Mouse (Mus musculus) E14TG2a.4 (cell line): ENCODE results near the gene Abca2.

Source experiments
- CTCF ChIP-seq: conservative IDR thresholded peaks from 2 replicates; pipeline ENCODE4 v1.5.1; 2014; ENCODE audit warnings: low read length
- NANOG ChIP-seq: IDR thresholded peaks from 2 replicates; pipeline ENCODE4 v1.6.1; 2014; ENCODE audit warnings: borderline replicate concordance, low read length, mixed read lengths

DNA sequence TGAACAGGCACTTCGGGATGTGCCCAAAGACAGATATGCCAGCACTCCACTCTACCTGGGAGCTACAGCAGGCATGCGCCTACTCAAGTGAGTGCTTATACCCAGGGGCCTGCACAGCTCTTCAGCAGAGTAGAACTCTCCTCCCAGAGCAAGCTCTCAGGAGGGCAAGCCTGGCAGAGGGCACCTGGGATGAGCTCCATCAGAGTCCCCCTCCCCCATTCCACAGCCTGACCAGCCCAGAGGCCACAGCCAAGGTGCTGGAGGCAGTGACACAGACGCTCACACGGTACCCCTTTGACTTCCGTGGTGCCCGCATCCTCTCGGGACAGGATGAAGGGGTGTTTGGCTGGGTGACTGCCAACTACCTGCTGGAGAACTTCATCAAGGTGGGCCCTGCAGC, 30.4 kb upstream of the Abca2 start:
- TF ChIP-seq CTCF (no peak), NANOG (no peak)
